Mouse (Mus musculus) lung, postnatal 0 days (tissue): ENCODE measurements around the gene Ncs1. TPM values are rescaled to one million over a fixed set of nuclear protein-coding genes. Genes with fewer than 3 reads are reported as not detected.

Experiments used
- ATAC-seq: fragments of 200-750 bp; cut with Nextera tagmentation; 2 replicates; pipeline ENCODE4 v1.8.0; 2017; ENCODE audit warnings: moderate library complexity
- DNase-seq: peaks from one replicate; pipeline ENCODE4 v3.0.0-alpha.2; 2016; ENCODE audit warnings: low spot score
- H3K27ac ChIP-seq: fragments of 300-500 bp; sonication (generic); 2 replicates; pipeline ENCODE4 v1.5.1; 2014; ENCODE audit warnings: antibody characterized with exemption, mild to moderate bottlenecking, low read length, mixed read lengths
- H3K27me3 ChIP-seq: fragments of 300-500 bp; sonication (generic); replicated peaks from 2 replicates; pipeline ENCODE4 v1.6.1; 2014; ENCODE audit warnings: low read length, mixed read lengths; ENCODE audit not compliant: insufficient read depth
- H3K36me3 ChIP-seq: fragments of 300-500 bp; sonication (generic); 2 replicates; pipeline ENCODE4 v1.6.1; 2014; ENCODE audit warnings: low read length, mixed read lengths; ENCODE audit not compliant: insufficient read depth
- H3K4me1 ChIP-seq: fragments of 300-500 bp; sonication (generic); 2 replicates; pipeline ENCODE4 v1.6.1; 2014; ENCODE audit warnings: antibody characterized with exemption, low read depth, low read length, mixed read lengths; ENCODE audit not compliant: insufficient read depth
- H3K4me2 ChIP-seq: fragments of 300-500 bp; sonication (generic); replicated peaks from 2 replicates; pipeline ENCODE4 v1.6.1; 2014; ENCODE audit warnings: low read depth, mild to moderate bottlenecking, low read length, moderate library complexity, mixed read lengths
- H3K4me3 ChIP-seq: fragments of 300-500 bp; sonication (generic); 2 replicates; pipeline ENCODE4 v1.5.1; 2014; ENCODE audit warnings: low read depth, low read length
- H3K9ac ChIP-seq: fragments of 300-500 bp; sonication (generic); replicated peaks from 2 replicates; pipeline ENCODE4 v1.6.1; 2014; ENCODE audit warnings: low read depth, mild to moderate bottlenecking
- H3K9me3 ChIP-seq: fragments of 300-500 bp; sonication (generic); 2 replicates; pipeline ENCODE4 v1.6.1; 2016; ENCODE audit warnings: low read length, mixed read lengths
- CTCF ChIP-seq: IDR thresholded peaks from 2 replicates; pipeline ENCODE4 v1.5.1; 2016; ENCODE audit warnings: antibody characterized with exemption, mild to moderate bottlenecking
- EP300 ChIP-seq: IDR thresholded peaks from 2 replicates; pipeline ENCODE4 v1.6.1; 2016; ENCODE audit warnings: antibody characterized with exemption, mild to moderate bottlenecking, control low read depth
- WGBS: fragments of 180-500 bp; shearing (Covaris S2); extraction: QIAGEN DNeasy Blood & Tissue Kit; methylation state at CpG from one replicate; pipeline ENCODE4 v1.1.7; 2014; 5-methylcytosine and 5-hydroxymethylcytosine counted together
- polyA plus RNA-seq: library from polyadenylated mRNA; unstranded; fragments of >200 nt; fragmentation: Nextera tagmentation; extraction: Ambion mirVana; gene quantifications from 2 replicates; pipeline ENCODE4 v1.2.1, GENCODE M21; 2015

Ncs1 gene
- polyA plus RNA-seq, 1 experiment from 2014 or later: 3.8 TPM

GRCm38 (mm10) chr2:31296395-31296794, 50.8 kb downstream of the Ncs1 start:
- ATAC-seq (no peak), DNase-seq (no peak)
- H3K9ac ChIP-seq: no peak overlapping the region
- no peak for TF ChIP-seq EP300
- no peaks in the 10 kb centered on the region for H3K36me3 ChIP-seq
- no peak overlapping the region for H3K27ac ChIP-seq
- no peak overlapping the region for H3K4me3 ChIP-seq
- no peaks in the 10 kb centered on the region for H3K9me3 ChIP-seq
- H3K4me1 ChIP-seq: 0 out of 2 replicates have a peak, but pooled peaks cover 6% of the 10 kb centered on the region
- 68% methylated on average over 6 of the region's 6 CpGs for WGBS
- H3K4me2 ChIP-seq: no peak overlapping the region
- no peaks in the 10 kb centered on the region for H3K27me3 ChIP-seq

GRCm38 (mm10) chr2:31297602-31298268, 52.1 kb downstream of the Ncs1 start:
- 6% methylated on average over 17 of the region's 17 CpGs for WGBS
- H3K9ac ChIP-seq: no peak overlapping the region; the same call in 1 of the 2 replicates
- no peaks in the 10 kb centered on the region for H3K36me3 ChIP-seq
- H3K27ac ChIP-seq: no peak overlapping the region
- H3K4me1 ChIP-seq: 0 out of 2 replicates have a peak, but pooled peaks cover 6% of the 10 kb centered on the region
- H3K27me3 ChIP-seq: no peaks in the 10 kb centered on the region
- H3K9me3 ChIP-seq: no peaks in the 10 kb centered on the region
- peak; percentile 91 for ATAC-seq
- peak; percentile 77 for DNase-seq
- no peak for TF ChIP-seq CTCF
- peak overlapping the region; percentile 57 for H3K4me2 ChIP-seq
- peak overlapping the region; percentile 40 for H3K4me3 ChIP-seq

GRCm38 (mm10) chr2:31298814-31299213, 53.2 kb downstream of the Ncs1 start:
- Histone ChIP-seq H3K4me1 (0 out of 2 replicates have a peak, but pooled peaks cover 6% of the 10 kb centered on the region), H3K36me3 (no peaks in the 10 kb centered on the region), H3K4me2 (peak overlapping the region; percentile 57; the same call in 1 of the 2 replicates), H3K9me3 (no peaks in the 10 kb centered on the region), H3K4me3 (no peak overlapping the region), H3K27me3 (no peaks in the 10 kb centered on the region), H3K27ac (no peak overlapping the region), H3K9ac (no peak overlapping the region)
- ATAC-seq (no peak), DNase-seq (no peak)
- WGBS: 22% methylated on average over 4 of the region's 4 CpGs
- TF ChIP-seq EP300 (no peak), CTCF (no peak)

- Histone ChIP-seq H3K9ac (no peak overlapping the region), H3K4me2 (no peak overlapping the region), H3K36me3 (no peaks in the 10 kb centered on the region), H3K27ac (no peak overlapping the region), H3K4me3 (no peak overlapping the region), H3K9me3 (no peaks in the 10 kb centered on the region), H3K27me3 (no peaks in the 10 kb centered on the region), H3K4me1 (0 out of 2 replicates have a peak, but pooled peaks cover 6% of the 10 kb centered on the region)
- WGBS: 21% methylated on average over 4 of the region's 4 CpGs
- DNase-seq (peak; percentile 47), ATAC-seq (no peak)
- TF ChIP-seq EP300 (no peak), CTCF (peak; percentile 81)
Observed at GRCm38 (mm10) chr2:31299266-31299665, 53.6 kb downstream of the Ncs1 start.

- Histone ChIP-seq H3K4me1 (0 out of 2 replicates have a peak, but pooled peaks cover 6% of the 10 kb centered on the region), H3K27me3 (no peaks in the 10 kb centered on the region), H3K9me3 (no peaks in the 10 kb centered on the region), H3K4me3 (no peak overlapping the region), H3K36me3 (no peaks in the 10 kb centered on the region), H3K9ac (no peak overlapping the region), H3K27ac (no peak overlapping the region), H3K4me2 (no peak overlapping the region)
- 58% methylated on average over 10 of the region's 10 CpGs for WGBS
- ATAC-seq: no peak
- DNase-seq: no peak
- TF ChIP-seq CTCF (no peak), EP300 (no peak)
Observed at GRCm38 (mm10) chr2:31299996-31300395, 54.4 kb downstream of the Ncs1 start.

GRCm38 (mm10) chr2:31303177-31303576, 57.6 kb downstream of the Ncs1 start:
- TF ChIP-seq EP300 (no peak), CTCF (no peak)
- H3K27me3 ChIP-seq: no peaks in the 10 kb centered on the region
- no peak overlapping the region for H3K4me2 ChIP-seq
- no peak overlapping the region for H3K9ac ChIP-seq
- H3K9me3 ChIP-seq: no peaks in the 10 kb centered on the region
- ATAC-seq (no peak), DNase-seq (no peak)
- H3K36me3 ChIP-seq: no peaks in the 10 kb centered on the region
- H3K4me3 ChIP-seq: no peak overlapping the region
- no peak overlapping the region for H3K27ac ChIP-seq
- WGBS: 63% methylated on average over 9 of the region's 9 CpGs
- 0 out of 2 replicates have a peak, but pooled peaks cover 4% of the 10 kb centered on the region for H3K4me1 ChIP-seq
